Mouse (Mus musculus): Measurements from ENCODE around the gene Scg3.

- no peak for TF ChIP-seq POLR2A (IDR thresholded peaks at IDR 0.05; ENCODE audit: low read depth, low read length)
- no peak for TF ChIP-seq CTCF (IDR thresholded peaks at IDR 0.05; ENCODE audit: extremely low read depth, insufficient read depth, insufficient read length, insufficient replicate concordance)
These were observed 49.6 kb downstream of the Scg3 start for GRCm38 (mm10) chr9:75634226-75634625.
